Mouse (Mus musculus) stomach, postnatal 0 days (tissue): Measurements from ENCODE around the gene Fank1. TPM values are rescaled to one million over a fixed set of nuclear protein-coding genes. Genes with fewer than 3 reads are reported as not detected.

Source experiments
- ATAC-seq: fragments of 200-750 bp; cut with Nextera tagmentation; 2 replicates; pipeline ENCODE4 v1.8.0; 2017; ENCODE audit not compliant: low FRiP score, low TSS enrichment
- DNase-seq: peaks from one replicate; pipeline ENCODE4 v3.0.0-alpha.2; 2016; ENCODE audit warnings: low spot score
- H3K27ac ChIP-seq: fragments of 300-500 bp; sonication (generic); replicated peaks from 2 replicates; pipeline ENCODE4 v1.5.1; 2014; ENCODE audit warnings: mild to moderate bottlenecking, control low read depth
- H3K27me3 ChIP-seq: fragments of 300-500 bp; sonication (generic); 2 replicates; pipeline ENCODE4 v1.6.1; 2014; ENCODE audit warnings: low read length; ENCODE audit not compliant: control insufficient read depth, insufficient read depth
- H3K36me3 ChIP-seq: fragments of 300-500 bp; sonication (generic); 2 replicates; pipeline ENCODE4 v1.6.1; 2014; ENCODE audit warnings: low read length, mixed read lengths; ENCODE audit not compliant: control insufficient read depth, insufficient read depth
- H3K4me1 ChIP-seq: fragments of 300-500 bp; sonication (generic); replicated peaks from 2 replicates; pipeline ENCODE4 v1.6.1; 2014; ENCODE audit warnings: antibody characterized with exemption; ENCODE audit not compliant: control insufficient read depth, insufficient read depth
- H3K4me2 ChIP-seq: fragments of 300-500 bp; sonication (generic); replicated peaks from 2 replicates; pipeline ENCODE4 v1.6.1; 2014; ENCODE audit warnings: low read depth, mild to moderate bottlenecking, control low read depth, moderate library complexity
- H3K4me3 ChIP-seq: fragments of 300-500 bp; sonication (generic); 2 replicates; pipeline ENCODE4 v1.5.1; 2014; ENCODE audit warnings: low read depth, low read length, control low read depth
- H3K9ac ChIP-seq: fragments of 300-500 bp; sonication (generic); 2 replicates; pipeline ENCODE4 v1.6.1; 2014; ENCODE audit warnings: mild to moderate bottlenecking, low read length, control low read depth, mixed read lengths
- H3K9me3 ChIP-seq: fragments of 300-500 bp; sonication (generic); 2 replicates; pipeline ENCODE4 v1.6.1; 2016; ENCODE audit warnings: low read length; ENCODE audit not compliant: control insufficient read depth
- CTCF ChIP-seq: IDR thresholded peaks from 2 replicates; pipeline ENCODE4 v1.5.1; 2016; ENCODE audit warnings: antibody characterized with exemption, low read depth, mild to moderate bottlenecking, moderate library complexity
- EP300 ChIP-seq: optimal IDR thresholded peaks from 2 replicates; pipeline ENCODE3; 2016; ENCODE audit warnings: antibody characterized with exemption
- WGBS: fragments of 180-500 bp; shearing (Covaris S2); extraction: QIAGEN DNeasy Blood & Tissue Kit; methylation state at CpG from one replicate; pipeline ENCODE4 v1.1.7; 2014; 5-methylcytosine and 5-hydroxymethylcytosine counted together
- polyA plus RNA-seq: library from polyadenylated mRNA; unstranded; fragments of >200 nt; fragmentation: Nextera tagmentation; extraction: Ambion mirVana; gene quantifications from 2 replicates; pipeline ENCODE4 v1.2.1, GENCODE M21; 2015

The Fank1 gene
- polyA plus RNA-seq, 1 experiment from 2014 or later: 0.34 TPM

GRCm38 (mm10) chr7:133794720-133795119 is 18.1 kb downstream of the Fank1 start:
- peak; percentile 67 for DNase-seq
- WGBS: 62% methylated on average over 2 of the region's 2 CpGs
- Histone ChIP-seq H3K27me3 (no peaks in the 10 kb centered on the region), H3K4me2 (no peak overlapping the region), H3K9ac (no peak overlapping the region), H3K9me3 (no peaks in the 10 kb centered on the region), H3K36me3 (no peaks in the 10 kb centered on the region), H3K4me3 (no peak overlapping the region), H3K4me1 (peaks cover 3% of the 10 kb centered on the region; the same call in 1 of the 2 replicates), H3K27ac (peak overlapping the region; percentile 35; the same call in 1 of the 2 replicates)
- TF ChIP-seq CTCF (no peak), EP300 (peak; percentile 84)
- ATAC-seq: peak; percentile 76

- TF ChIP-seq CTCF: no peak
- TF ChIP-seq EP300: no peak
- H3K4me3 ChIP-seq: no peak overlapping the region
Measured at GRCm38 (mm10) chr7:133799928-133800327, 23.3 kb downstream of the Fank1 start.

GRCm38 (mm10) chr7:133801823-133802222 is 25.2 kb downstream of the Fank1 start:
- DNase-seq (no peak), ATAC-seq (peak; percentile 29; the same call in 1 of the 2 replicates)
- no peaks in the 10 kb centered on the region for H3K27me3 ChIP-seq
- H3K27ac ChIP-seq: no peak overlapping the region
- no peak overlapping the region for H3K4me2 ChIP-seq
- TF ChIP-seq CTCF (no peak), EP300 (no peak)
- no peaks in the 10 kb centered on the region for H3K36me3 ChIP-seq
- H3K4me3 ChIP-seq: no peak overlapping the region
- no peak overlapping the region for H3K9ac ChIP-seq
- H3K4me1 ChIP-seq: no peaks in the 10 kb centered on the region
- H3K9me3 ChIP-seq: no peaks in the 10 kb centered on the region
- WGBS: 24% methylated on average over 6 of the region's 6 CpGs

More at GRCm38 (mm10) chr7:133799928-133800327, 23.3 kb downstream of the Fank1 start:
- H3K4me1 ChIP-seq: no peaks in the 10 kb centered on the region
- no peaks in the 10 kb centered on the region for H3K9me3 ChIP-seq
- H3K27me3 ChIP-seq: no peaks in the 10 kb centered on the region
- ATAC-seq (no peak), DNase-seq (no peak)
- WGBS: 63% methylated on average over 5 of the region's 5 CpGs
- H3K4me2 ChIP-seq: no peak overlapping the region
- no peak overlapping the region for H3K9ac ChIP-seq
- no peak overlapping the region for H3K27ac ChIP-seq
- H3K36me3 ChIP-seq: no peaks in the 10 kb centered on the region

- TF ChIP-seq CTCF (peak; percentile 93), EP300 (no peak)
- ATAC-seq: peak; percentile 65
- Histone ChIP-seq H3K4me3 (no peak overlapping the region), H3K36me3 (no peaks in the 10 kb centered on the region), H3K9ac (no peak overlapping the region), H3K27me3 (no peaks in the 10 kb centered on the region), H3K9me3 (no peaks in the 10 kb centered on the region), H3K27ac (no peak overlapping the region), H3K4me2 (no peak overlapping the region), H3K4me1 (no peaks in the 10 kb centered on the region)
- WGBS: 42% methylated on average over 7 of the region's 7 CpGs
- peak; percentile 73 for DNase-seq
Measured at GRCm38 (mm10) chr7:133805614-133806175, 29.0 kb downstream of the Fank1 start.

GRCm38 (mm10) chr7:133812927-133813326 is 36.3 kb downstream of the Fank1 start:
- H3K4me2 ChIP-seq: no peak overlapping the region
- ATAC-seq (no peak), DNase-seq (no peak)
- H3K36me3 ChIP-seq: no peaks in the 10 kb centered on the region
- no peak overlapping the region for H3K27ac ChIP-seq
- no peak overlapping the region for H3K4me3 ChIP-seq
- TF ChIP-seq CTCF: no peak
- no peak for TF ChIP-seq EP300
- no peaks in the 10 kb centered on the region for H3K9me3 ChIP-seq
- no peak overlapping the region for H3K9ac ChIP-seq
- no peaks in the 10 kb centered on the region for H3K27me3 ChIP-seq
- WGBS: 67% methylated on average over 7 of the region's 7 CpGs
- no peaks in the 10 kb centered on the region for H3K4me1 ChIP-seq

GRCm38 (mm10) chr7:133813331-133813730 is 36.7 kb downstream of the Fank1 start:
- WGBS: 78% methylated on average over 4 of the region's 4 CpGs
- ATAC-seq (no peak), DNase-seq (no peak)
- Histone ChIP-seq H3K4me2 (no peak overlapping the region), H3K4me3 (no peak overlapping the region), H3K9me3 (no peaks in the 10 kb centered on the region), H3K9ac (no peak overlapping the region), H3K27me3 (no peaks in the 10 kb centered on the region), H3K36me3 (no peaks in the 10 kb centered on the region), H3K27ac (no peak overlapping the region), H3K4me1 (no peaks in the 10 kb centered on the region)
- TF ChIP-seq EP300 (no peak), CTCF (no peak)
